Mouse (Mus musculus): Measurements from ENCODE around the gene Zfp668.

Zfp668 gene

DNA sequence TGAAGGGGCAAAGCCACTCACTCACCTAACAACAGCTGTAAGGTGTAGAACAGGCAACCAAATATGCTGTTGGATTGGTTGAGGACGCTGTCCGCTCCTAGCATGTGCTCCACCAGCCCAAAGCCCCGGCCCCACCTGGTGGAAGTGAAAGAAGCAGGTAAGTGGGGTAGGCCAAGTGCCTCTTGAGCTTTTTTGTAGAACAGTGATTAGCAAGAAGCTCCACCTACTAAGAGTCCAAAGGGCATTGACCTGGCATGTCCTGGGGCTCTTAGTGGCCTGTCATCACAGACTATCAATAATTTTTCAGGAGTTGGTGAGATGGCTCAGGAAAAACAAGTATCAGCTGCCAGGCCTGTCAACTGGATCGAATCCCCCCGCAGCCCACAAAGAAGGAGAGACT, 17.9 kb upstream of the Zfp668 start:
- DNase-seq (ENCODE audit: low spot score), result no peak

DNA sequence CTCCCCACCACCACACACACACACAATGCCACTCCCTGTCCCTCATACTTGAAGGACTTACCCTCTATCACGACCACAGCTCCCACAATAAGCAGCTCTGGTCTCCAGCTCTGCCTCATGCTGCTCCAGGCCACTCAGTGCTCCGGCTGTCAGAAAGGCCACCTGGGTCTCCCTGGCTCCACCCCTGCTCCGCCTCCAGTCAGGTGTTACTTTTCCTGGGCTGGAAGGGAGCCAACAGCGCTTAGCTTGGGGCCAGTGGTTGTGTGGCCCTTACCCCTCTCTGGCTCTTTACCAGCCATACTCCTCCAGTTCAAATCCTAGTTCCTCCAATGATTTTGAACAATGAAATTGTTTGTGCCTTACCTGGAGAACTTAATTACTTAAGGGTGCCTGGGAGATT, 14.2 kb upstream of the Zfp668 start, which contains the start of gene Prss53:
Gene Prss53 (minus strand): TSS at position 173 of the 400 bp plus-strand sequence.
- DNase-seq (ENCODE audit: low spot score), result no peak

DNA sequence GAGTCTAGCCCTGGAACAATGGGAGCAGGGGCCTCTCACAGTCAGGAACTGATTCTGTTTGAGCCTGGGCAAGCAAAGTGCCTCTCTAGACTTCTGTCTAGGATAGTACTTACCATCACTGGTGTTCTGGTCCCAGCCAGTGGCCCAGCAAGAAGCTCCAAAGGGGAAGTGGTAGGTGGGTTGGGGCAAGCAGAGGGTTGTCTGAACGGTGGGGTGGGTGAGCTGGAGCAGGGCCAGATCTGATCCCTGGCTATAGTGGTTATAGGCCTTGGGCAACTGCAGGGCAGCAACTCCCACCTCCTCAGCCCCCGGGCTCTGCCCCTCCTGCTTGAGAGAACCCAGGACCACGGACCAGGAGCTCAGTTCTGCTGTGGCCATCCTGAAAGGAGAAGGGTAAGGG, 12.2 kb upstream of the Zfp668 start:
- no peak for DNase-seq (ENCODE audit: low spot score)

DNA sequence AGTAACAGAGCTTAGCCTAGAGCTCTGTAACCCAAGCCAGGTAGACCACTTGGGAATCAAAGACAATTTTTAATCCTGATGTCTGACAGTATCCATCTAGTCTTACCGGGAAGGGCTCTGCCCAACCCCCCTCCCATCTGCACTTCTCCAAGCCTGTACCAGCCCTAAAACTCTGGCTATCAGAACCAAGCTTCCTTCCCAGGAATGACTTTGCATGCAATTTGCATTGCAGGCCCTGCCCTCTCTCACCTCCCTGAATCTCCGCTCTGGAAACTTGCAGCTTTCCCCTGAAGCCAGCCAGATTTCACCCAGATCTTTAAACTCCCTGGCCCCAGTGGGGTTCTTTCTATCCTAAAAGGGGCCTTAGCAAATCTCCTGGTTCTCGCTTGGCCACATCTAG, 11.2 kb upstream of the Zfp668 start:
- DNase-seq (ENCODE audit: low spot score), result no peak

DNA sequence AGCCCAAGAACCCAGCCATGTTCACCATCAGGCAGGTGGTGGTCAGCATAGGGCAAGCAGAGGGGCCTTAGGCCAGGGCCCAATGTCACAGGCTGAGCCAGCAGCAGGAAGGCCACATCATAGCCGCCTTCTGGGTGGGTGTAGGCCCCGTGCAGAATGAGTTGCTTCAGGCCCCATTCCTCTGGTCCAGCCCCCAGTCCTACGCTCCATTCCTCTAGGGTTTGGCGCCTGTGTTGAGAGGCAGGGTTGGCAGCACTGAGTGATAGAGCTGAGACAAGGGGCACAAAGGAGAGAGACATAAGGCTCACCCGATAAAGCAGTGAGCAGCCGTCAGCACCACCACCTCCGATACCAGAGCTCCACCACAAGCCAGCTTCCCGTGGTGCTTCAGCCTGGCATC, 10.6 kb upstream of the Zfp668 start:
- no peak for DNase-seq (ENCODE audit: low spot score)

DNA sequence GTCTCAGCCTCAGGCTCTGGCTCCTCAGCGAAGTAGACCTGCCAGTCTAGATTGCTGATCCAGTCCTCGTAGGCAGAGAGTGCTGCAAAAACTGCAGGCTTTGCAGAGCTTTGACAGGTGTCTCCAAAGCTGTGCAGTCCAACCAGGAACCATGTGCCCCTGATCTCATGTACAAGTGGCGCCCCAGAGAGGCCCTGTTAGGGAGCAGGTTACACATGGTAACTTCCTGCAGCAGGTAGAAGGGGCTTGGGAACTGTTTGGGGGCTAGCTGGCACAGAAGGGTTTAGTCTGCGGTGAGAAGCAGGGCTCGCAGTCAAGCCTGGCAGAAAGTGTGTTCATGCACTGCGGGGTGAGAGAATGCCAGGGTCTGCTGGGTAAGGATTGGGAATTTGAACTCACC, 9.9 kb upstream of the Zfp668 start:
- DNase-seq (ENCODE audit: low spot score), result no peak

DNA sequence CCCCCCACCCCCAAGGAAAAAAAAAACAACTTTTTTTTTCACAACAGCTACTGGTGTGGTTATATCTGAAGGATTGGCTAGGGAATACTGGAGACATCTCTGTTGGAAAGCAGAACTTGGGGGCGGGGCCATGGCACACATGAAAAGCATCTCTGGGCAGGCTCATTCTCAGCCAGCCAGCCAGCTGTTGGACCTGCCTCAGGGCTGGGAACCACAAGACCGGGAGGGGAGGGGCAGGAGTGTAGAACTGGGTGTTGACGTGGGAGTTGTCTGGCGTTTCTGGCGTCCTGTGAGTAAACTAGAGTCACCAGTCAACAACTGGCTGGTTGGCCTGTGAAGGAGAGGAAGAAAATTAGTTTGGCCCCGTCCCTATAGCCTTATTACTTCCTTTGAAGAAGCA, 9.3 kb upstream of the Zfp668 start:
- peak; percentile 38 for DNase-seq (ENCODE audit: low spot score)

DNA sequence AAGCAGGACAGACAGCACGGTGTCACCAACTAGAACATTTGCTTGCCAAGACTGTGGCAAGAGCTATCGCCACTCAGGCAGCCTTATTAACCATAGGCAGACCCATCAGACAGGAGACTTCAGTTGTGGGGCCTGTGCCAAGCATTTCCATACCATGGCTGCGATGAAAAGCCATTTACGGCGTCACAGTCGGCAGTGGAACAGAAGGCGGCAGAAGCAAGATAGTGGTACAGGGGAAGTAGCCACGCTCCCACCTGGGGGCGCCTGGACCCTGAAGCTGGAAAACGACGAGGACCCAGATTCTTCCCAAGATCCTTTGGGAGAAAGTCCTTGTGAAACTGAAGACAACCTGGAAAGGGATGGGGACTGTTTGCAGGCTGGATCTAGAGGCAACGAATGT, 3.8 kb upstream of the Zfp668 start:
- DNase-seq (ENCODE audit: low spot score), result no peak

DNA sequence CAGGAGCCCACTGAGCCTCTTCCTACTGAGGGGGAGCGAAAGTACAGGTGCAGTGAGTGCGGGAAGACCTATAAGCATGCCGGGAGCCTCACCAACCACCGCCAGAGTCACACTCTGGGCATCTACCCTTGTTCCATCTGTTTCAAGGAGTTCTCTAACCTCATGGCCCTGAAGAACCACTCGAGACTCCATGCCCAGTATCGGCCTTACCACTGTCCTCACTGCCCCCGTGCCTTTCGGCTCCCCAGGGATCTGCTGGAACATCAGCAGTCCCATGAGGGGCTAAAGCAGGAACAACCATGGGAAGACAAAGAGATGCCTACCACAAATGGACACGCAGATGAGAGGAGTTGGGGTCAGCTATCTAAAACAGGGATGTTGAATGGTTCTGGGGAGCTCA, 2.7 kb upstream of the Zfp668 start:
- no peak for DNase-seq (ENCODE audit: low spot score)

DNA sequence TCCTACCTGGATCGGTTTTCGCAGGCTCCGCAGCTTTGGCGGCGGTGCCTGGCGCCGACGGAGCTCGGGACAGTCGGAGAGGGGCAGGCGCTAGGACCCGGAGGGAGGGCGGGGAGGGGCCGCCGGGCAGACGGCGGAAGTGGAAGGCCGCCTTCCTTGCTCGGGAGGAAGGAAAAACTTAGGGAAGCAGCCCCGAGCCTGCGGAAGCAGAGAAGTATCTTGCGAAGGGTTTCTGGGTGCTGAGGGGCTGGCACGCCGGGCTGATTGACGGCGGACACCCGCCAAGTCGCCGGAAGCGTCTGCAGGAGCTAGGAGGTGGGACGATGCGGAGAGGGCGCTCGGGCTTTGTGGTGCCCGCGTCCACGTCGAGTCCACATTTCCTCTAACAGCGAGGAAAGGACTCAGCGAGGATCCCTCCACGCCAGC, 574 bp downstream of the Zfp668 start, which contains the start of gene Zfp646:
Gene Zfp646 (plus strand): TSS at position 181 of the 426 bp plus-strand sequence.
- DNase-seq (ENCODE audit: low spot score), result peak; percentile 57

DNA sequence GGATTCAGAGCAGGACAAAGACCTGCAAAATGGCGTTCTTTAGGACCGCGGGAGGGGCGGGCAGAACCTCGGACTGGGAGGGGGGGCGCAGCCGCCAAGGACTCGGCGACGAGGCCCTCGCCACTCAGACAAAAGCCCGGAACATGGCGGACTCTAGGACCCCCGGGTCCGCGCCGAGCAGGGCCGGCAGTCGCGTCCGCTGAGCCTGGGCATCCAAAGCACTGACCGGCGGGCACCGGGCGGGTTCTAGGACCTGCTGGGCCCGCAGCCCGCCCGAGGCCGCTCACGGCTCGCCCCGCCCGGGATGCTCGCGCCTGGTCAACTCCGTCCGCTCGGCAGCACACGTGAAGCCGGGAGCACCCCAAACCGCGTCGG, 1.0 kb downstream of the Zfp668 start:
- DNase-seq (ENCODE audit: low spot score), result peak; percentile 82

DNA sequence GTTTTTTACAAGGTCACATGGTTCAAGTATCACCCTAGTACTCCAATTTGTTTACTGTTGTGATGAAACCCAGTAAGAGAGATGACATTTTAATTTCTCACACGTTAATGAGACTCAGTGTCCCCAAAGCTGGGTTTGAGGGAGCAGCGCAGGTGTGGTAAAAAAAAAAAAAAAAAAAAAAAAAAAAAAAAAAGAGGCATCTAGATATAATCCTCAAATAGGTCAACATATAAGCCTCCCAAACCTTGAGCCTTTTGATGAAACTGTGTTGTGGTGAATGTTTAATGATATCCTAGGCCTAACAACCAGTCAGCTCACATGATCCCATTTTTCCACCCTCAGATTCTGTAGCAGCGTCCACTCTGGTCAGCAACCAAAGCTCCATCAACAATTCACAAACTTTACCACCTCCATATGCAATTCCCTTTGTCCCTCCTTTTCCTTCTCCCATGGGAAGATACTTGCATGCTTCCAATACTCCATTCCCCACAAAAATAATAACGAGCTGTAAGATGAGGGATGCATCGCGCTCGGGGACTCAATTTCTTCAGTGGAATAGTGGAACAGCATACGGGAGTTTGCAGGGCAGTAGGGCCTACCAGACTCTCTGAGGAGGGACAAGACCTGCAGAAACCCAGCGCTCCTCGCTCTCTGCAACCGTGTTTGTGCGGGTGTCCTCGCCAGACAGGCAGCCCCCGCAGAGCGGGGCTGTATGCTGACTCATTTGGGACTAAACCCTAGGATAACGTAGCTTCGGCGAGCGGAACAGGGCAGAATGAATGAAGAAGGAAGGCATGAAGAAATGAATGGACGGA, 1.6 kb downstream of the Zfp668 start:
- no peak for DNase-seq (ENCODE audit: low spot score)

DNA sequence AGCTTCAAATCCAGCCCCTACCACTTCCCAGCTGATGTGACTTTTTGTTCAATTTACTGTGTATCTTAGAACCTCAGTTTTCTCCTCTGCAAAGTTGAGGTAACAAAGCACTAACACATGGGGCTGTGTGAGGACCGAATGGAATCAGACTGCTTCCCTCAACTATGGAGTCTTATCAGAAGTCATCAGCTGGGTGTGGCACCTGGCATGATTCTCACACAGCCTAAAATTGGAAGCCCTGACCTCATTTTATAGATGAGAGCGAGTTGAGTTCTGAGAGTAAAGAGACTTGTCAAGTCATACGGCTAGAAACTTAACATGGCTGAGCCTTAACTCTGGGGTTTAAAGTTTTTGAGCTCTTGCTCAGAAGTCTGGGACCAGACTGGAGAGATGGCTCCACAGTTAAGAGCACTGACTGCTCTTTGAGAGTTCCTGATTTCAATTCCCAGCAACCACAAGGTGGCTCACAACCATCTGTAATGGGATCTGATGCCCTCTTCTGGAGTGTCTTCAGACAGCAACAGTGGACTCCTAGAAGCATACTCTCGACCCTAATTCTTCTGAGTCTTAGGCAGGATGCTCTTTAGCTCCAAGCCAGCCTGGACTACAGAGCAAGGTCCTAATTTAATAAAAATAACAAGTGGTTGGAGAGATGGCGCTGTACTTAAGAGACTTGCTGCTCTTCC, 6.3 kb downstream of the Zfp668 start:
- DNase-seq (ENCODE audit: low spot score), result no peak

DNA sequence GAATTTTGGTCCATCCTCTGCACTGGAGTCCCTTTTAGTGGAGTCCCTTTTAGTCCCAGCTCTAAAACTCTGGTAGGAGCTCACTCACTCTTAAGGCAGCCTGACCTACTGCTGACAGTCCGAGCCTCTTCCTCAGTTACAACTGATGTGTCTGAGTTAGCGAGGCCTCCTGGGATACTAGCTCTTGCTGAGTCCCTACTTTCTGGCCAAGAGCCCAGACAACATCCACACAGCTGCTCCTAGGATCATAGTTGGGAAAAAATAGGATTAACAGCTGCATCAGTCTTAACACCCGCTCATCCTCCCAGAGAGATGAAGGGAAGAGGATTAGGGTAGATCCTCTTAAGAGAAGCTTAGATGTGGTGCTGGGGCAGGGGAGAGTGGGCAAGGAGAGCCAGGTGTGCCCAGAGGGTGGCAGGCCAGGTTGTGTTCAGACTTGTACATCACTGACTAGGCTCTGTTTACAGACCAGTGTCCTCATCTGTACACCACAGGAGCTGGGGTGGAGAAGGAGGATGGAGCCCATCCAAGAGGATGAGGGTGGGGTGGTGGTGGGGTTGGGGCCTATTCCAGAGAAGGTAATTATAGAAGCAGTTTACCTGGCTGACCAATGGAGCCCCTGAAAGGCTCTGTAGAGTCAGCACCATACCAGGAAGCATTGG, 7.3 kb downstream of the Zfp668 start:
- DNase-seq (ENCODE audit: low spot score), result no peak

DNA sequence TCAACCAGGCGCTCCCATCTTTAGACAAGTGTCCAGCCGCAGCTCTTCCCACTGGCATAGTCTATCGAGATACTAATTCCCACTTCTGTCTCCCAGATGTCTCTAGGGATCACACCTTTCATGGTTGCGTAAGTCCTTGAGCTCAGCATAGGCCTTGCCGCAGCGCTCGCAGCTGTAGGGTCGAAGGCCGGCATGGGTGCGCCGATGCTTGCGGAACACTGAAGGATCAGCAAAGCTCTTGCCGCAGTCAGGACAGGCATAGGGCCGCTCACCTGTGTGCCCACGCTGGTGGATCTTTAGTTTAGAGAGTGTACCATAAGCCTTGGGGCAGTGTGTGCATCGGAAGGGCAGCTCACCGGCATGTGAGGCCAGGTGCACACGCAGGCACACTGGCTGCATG, 9.0 kb downstream of the Zfp668 start:
- no peak for DNase-seq (ENCODE audit: low spot score)

DNA sequence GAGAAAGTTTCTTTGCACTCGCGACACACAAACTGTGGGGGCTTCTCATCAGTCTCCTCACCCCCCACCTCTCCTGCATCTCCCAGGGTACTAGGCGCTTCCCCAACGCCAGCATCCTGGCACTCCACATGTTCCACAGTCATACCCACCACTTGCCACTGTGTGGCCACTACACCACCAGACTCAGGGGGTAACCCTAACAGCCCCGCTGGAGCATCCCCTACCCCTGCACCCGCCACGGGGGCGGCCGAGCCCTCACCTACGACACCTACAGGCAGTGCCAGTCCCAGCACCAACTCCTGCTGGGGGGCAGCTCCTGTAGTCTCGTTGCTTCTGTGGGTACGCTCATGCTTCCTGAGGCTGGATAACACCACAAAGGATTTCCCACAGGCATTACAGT, 10.2 kb downstream of the Zfp668 start:
- DNase-seq (ENCODE audit: low spot score), result no peak

DNA sequence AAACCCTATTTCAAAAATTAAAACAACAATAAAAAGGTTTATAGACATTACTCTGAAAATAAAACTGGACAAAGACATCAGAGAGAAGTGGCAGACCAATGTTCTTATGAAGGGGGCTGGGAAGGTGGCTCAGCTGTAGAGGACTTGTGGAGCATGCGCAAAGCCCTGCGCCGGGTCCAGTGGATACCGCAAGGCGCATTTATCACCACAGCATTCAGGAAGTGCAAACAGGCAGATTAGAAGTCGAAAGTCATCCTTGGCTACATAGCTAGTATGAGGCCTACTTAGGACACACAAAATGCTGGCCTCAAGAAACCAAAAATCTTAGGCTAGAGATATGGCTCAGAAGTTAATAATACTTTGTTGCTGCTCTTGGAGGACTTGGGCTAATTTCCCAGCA, 18.4 kb downstream of the Zfp668 start:
- no peak for DNase-seq (ENCODE audit: low spot score)

DNA sequence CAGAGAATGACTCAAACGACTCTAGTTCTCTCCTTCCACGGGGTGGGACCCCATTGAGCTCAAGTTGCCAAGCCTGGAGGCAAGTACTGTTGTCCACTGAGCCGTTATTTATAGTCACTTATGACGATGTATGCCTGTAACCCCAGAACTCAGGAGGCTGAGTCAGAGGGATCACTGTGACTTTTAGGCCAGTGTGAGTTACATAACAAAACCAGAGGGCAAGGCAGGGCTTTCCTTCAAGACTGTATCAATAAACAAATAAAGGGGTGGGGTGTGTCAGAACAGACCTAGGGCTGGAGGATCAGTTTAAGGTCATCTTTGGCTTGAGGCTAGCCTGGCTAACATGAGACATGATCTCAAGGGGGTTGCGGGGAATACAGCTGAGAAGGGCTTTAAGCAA, 25.7 kb downstream of the Zfp668 start:
- no peak for DNase-seq (ENCODE audit: low spot score)

DNA sequence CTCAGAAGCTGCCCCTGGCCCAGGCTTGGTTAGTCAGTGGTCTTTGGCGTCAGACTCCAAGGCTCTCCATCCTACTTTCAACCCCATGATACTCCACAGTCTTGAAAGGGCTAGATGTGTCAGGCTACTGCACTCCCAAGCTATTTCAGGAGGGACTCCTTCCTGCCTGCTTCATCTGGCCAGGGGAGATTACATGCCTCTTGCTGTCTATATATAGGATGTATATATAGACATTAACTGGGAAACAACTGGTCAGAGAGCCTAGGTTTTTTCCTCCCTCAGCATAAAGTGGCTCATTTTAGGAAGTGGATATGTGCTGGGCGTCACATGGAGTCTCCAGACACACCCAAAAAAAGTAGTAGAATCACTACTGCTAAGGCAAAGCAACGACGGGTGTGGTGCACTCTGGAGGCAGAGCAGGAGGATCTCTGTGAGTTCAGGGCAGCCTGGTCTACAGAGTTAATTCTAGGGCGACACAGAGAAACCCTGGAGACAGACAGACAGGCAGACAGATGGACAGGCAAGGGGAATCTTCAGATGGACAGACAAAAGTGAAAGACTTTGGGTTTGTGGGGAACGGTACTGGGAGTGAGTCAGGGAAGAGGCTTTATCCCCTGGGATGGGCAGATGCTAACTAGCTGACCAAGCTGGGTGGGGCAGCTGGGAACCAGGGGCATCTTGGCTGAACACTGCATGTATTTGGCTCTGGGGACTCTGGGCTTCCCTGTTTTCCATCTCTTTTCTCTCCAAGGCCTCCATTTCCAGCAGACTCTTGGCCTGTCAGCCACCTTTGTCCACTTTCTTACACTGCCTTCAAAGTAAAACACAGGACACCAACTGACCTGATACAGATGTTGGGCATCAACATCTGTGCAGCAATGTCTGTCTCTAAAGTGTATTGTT, 26.4 kb downstream of the Zfp668 start:
- DNase-seq (ENCODE audit: low spot score), result no peak

DNA sequence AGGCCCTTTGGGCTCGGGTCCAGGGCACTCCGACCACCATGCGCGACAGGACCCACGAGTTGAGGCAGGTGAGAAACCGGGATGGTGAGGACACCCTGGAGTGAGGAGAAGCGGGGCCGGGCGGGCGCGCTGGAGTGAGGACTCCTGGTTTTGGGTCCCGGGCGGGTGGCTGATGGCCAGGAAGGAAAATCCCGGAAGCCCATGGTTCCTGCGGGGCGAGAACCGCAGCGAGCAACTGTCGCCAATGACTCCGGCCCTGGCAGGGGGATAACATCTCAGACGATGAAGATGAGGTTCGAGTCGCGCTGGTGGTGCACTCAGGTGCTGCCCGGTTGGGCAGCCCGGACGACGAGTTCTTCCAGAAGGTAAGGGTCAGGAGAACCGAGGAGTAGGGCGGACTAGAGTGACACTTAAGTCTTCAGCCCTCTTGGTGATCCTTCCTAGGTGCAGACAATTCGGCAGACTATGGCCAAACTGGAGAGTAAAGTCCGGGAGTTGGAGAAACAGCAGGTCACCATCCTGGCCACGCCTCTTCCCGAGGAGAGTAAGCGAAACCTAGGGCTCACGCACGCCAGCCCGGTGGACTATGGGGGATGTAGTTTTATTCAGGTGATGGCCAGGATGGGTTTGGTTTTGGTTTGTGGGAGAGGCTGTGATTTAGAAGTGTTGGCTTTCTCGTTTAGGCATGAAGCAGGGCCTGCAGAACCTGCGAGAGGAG, 34.5 kb downstream of the Zfp668 start:
- peak; percentile 56 for DNase-seq (ENCODE audit: low spot score)

DNA sequence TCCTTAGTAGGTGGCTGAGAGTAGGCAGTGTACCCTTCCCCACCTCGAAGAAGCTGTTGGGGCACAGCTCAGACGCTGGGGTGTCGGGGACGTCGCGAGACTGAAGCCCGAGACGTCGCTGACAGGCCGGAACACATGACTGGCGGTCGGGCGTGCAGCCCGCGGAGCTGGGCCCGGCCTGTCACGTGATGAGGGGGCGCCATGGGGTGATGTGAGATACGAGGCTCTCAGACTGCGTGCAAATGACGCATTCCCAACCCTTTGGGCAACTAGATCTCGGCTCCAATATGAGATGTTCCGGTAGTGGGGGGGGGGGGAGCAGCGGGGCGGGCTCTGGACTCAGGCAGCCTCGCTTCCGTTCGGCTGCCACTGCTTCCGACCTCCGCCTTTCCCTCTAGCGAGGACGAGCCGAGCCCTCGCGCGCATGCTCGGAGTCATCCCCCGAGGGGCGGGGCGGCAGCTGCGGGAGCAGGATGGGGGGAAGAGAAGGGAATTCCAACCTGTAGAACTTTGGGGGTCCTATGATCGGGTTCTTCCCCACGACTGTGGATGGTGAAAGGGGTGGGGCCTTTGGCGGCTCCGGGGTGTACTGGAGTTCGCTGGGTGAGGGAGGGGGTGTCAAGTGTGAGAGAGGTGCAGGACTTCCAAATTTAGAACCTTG, 35.2 kb downstream of the Zfp668 start:
- DNase-seq (ENCODE audit: low spot score), result peak; percentile 83
